Mouse (Mus musculus) bone marrow macrophage, adult 2 months (primary cell): ENCODE results near the gene Nsg2.

Source experiments
- CTCF ChIP-seq: IDR thresholded peaks from 2 replicates; pipeline ENCODE4 v1.5.1; 2012; ENCODE audit warnings: low read depth, mild to moderate bottlenecking, low read length, moderate library complexity
- POLR2A ChIP-seq: IDR thresholded peaks from 2 replicates; pipeline ENCODE4 v1.6.1; 2012; ENCODE audit warnings: mild to moderate bottlenecking, low read depth, low read length, borderline replicate concordance

DNA sequence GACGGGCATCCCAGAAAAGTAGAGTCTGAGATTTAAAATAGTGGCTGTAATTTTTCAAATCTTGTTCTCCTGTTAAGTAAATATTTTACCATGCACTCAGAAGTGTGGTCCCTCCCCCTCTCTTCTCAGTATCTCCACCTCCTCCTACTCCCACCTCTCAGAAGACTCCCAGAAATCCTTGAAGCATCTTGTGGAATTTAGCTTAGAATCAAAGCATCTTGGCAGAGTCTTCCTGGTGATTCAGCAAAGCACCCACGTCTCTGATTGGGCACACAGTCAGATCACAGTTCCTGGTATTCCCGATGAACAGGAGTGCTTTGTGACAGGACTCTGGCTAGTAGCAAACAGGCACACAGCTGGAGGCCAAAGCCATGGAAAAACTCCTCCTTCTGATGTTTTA, 83.2 kb downstream of the Nsg2 start:
- TF ChIP-seq CTCF (no peak), POLR2A (no peak)
